Mouse (Mus musculus) myocyte (in vitro differentiated cells): ENCODE measurements around the gene Cr2. TPM values are rescaled to one million over a fixed set of nuclear protein-coding genes. Genes with fewer than 3 reads are reported as not detected.

Experiments
- H3K27me3 ChIP-seq: one replicate; pipeline ENCODE4 v1.6.1; 2011; ENCODE audit not compliant: control insufficient read depth, insufficient read depth, insufficient read length
- H3K36me3 ChIP-seq: one replicate; pipeline ENCODE4 v1.6.1; 2011; ENCODE audit not compliant: control insufficient read depth, insufficient read depth
- H3K4me2 ChIP-seq: one replicate; pipeline ENCODE4 v1.6.1; 2011; ENCODE audit warnings: low read depth, control low read depth
- H3K4me3 ChIP-seq: one replicate; pipeline ENCODE4 v1.5.1; 2011; ENCODE audit warnings: mild to moderate bottlenecking, control low read depth, moderate library complexity
- H3K79me2 ChIP-seq: one replicate; pipeline ENCODE4 v1.6.1; 2011; ENCODE audit not compliant: control insufficient read depth, insufficient read depth
- H3ac ChIP-seq: one replicate; pipeline ENCODE4 v1.6.1; 2011; ENCODE audit not compliant: control insufficient read depth, insufficient read length
- CEBPB ChIP-seq: IDR thresholded peaks from 2 replicates; pipeline ENCODE4 v1.6.1; 2011; ENCODE audit warnings: mild to moderate bottlenecking, moderate library complexity; ENCODE audit not compliant: poor library complexity, insufficient read depth, severe bottlenecking
- E2F4 ChIP-seq: IDR thresholded peaks from one replicate; pipeline ENCODE4 v1.6.1; 2011; ENCODE audit warnings: mild to moderate bottlenecking, control low read depth, moderate library complexity; ENCODE audit not compliant: insufficient read depth
- MAX ChIP-seq: IDR thresholded peaks from one replicate; pipeline ENCODE4 v1.6.1; 2011; ENCODE audit warnings: low read depth, mild to moderate bottlenecking, control low read depth
- MYOD1 ChIP-seq, 3 experiments: IDR thresholded peaks; one replicate each; pipeline ENCODE4 v1.6.1; 2011; ENCODE audit warnings: control low read depth in 2 of 3, low read depth in 2 of 3, mild to moderate bottlenecking in 2 of 3, moderate library complexity in 1 of 3; ENCODE audit not compliant: insufficient read length in 2 of 3, control insufficient read depth in 1 of 3
- MYOG ChIP-seq, 3 experiments: IDR thresholded peaks; one replicate each; pipeline ENCODE4 v1.6.1; 2011; ENCODE audit warnings: control low read depth in 2 of 3, low read depth in 2 of 3, mild to moderate bottlenecking in 2 of 3; ENCODE audit not compliant: insufficient read length in 2 of 3, control insufficient read depth in 1 of 3, insufficient read depth in 1 of 3
- POLR2A ChIP-seq: IDR thresholded peaks from one replicate; pipeline ENCODE4 v1.6.1; 2011; ENCODE audit warnings: low read depth, mild to moderate bottlenecking, control low read depth, moderate library complexity; ENCODE audit not compliant: insufficient read length
- POLR2AphosphoS2 ChIP-seq: IDR thresholded peaks from one replicate; pipeline ENCODE4 v1.6.1; 2011; ENCODE audit warnings: low read depth, control low read depth; ENCODE audit not compliant: insufficient read length
- REST ChIP-seq: IDR thresholded peaks from one replicate; pipeline ENCODE4 v1.6.1; 2011; ENCODE audit warnings: mild to moderate bottlenecking, control low read depth, moderate library complexity; ENCODE audit not compliant: insufficient read depth, insufficient read length
- SRF ChIP-seq: IDR thresholded peaks from one replicate; pipeline ENCODE4 v1.6.1; 2011; ENCODE audit warnings: low read depth; ENCODE audit not compliant: control insufficient read depth, insufficient read length
- TCF12 ChIP-seq: IDR thresholded peaks from one replicate; pipeline ENCODE4 v1.6.1; 2011; ENCODE audit warnings: mild to moderate bottlenecking, control low read depth; ENCODE audit not compliant: poor library complexity, insufficient read depth, severe bottlenecking
- TCF3 ChIP-seq: IDR thresholded peaks from one replicate; pipeline ENCODE4 v1.6.1; 2011; ENCODE audit warnings: low read depth, control low read depth; ENCODE audit not compliant: insufficient read length
- USF1 ChIP-seq: IDR thresholded peaks from one replicate; pipeline ENCODE4 v1.6.1; 2011; ENCODE audit warnings: low read depth, mild to moderate bottlenecking, control low read depth, moderate library complexity
- polyA plus RNA-seq: library from polyadenylated mRNA; unstranded; fragments of >200 nt; fragmentation: generic; extraction: Trizol; gene quantifications from one replicate; pipeline ENCODE4 v1.2.1, GENCODE M21; 2012; ENCODE audit warnings: missing spikeins

Cr2 gene
- polyA plus RNA-seq, 1 experiment = not detected

DNA sequence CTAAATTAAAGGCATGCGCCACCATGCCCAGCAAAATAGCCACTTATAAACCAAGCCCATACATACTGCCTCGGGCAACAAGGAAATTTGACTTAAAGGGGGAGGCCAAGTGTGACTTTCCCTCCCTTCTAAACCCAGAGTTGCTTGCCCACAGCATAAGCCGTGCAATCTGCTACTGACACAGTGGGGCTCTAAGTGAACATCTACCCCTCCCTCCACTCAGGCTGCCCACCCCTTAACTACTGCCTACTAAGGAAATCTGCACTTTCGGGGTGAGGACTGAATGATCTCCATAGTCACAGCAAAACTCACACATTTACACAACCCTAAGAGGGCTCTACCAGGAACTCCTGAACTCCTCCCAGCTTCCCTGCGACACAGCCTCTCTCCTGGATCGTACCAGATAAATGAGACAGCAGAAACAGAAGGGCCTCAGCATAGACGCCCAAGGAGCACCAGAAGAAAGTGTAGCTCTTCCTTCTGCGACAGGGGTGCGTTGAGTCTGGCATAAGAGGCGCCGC lies 84.8 kb downstream of the Cr2 start:
- Histone ChIP-seq H3K4me2 (peak overlapping the region; percentile 70), H3K27me3 (no peaks in the 10 kb centered on the region)
- TF ChIP-seq USF1 (no peak), MAX (no peak), E2F4 (no peak), MYOG (IDR thresholded peaks at IDR 0.05; ENCODE audit: control insufficient read depth in 1 of 3, insufficient read depth in 1 of 3, insufficient read length in 2 of 3, low read depth in 2 of 3) (no peak), TCF12 (no peak), POLR2AphosphoS2 (no peak), MYOD1 (IDR thresholded peaks at IDR 0.05; ENCODE audit: control insufficient read depth in 1 of 3, insufficient read length in 2 of 3, low read depth in 2 of 3) (no peak), REST (no peak), SRF (no peak), POLR2A (no peak), CEBPB (no peak), TCF3 (no peak)

More for the DNA sequence above, 84.8 kb downstream of the Cr2 start:
- Histone ChIP-seq H3K4me3 (peak overlapping the region; percentile 9), H3ac (no peak overlapping the region), H3K36me3 (peaks cover 11% of the 10 kb centered on the region), H3K79me2 (no peaks in the 10 kb centered on the region)

Other genes starting within 250 kb of the Cr2 start
- gene Cd34, start 237.9 kb downstream of the Cr2 start, polyA plus RNA-seq = 19.0 TPM
- gene Cd46, start 84.5 kb downstream of the Cr2 start, polyA plus RNA-seq = 0.13 TPM
- gene Cr1l, start 45.1 kb downstream of the Cr2 start, polyA plus RNA-seq = 60.2 TPM